Mouse (Mus musculus) liver, adult 2 months (tissue): ENCODE results near the gene Unc13d.

Source experiments
- CTCF ChIP-seq: fragments of 200-500 bp; IDR thresholded peaks from 2 replicates; pipeline ENCODE4 v1.5.1; 2011; ENCODE audit warnings: low read depth, low read length, control low read depth
- POLR2A ChIP-seq: fragments of 200-500 bp; IDR thresholded peaks from 2 replicates; pipeline ENCODE4 v1.6.1; 2011; ENCODE audit warnings: low read length, control low read depth; ENCODE audit not compliant: insufficient read depth; ENCODE audit errors: extremely low read depth

GRCm38 (mm10) chr11:116075539-116076265 is 2.1 kb downstream of the Unc13d start:
- no peak for TF ChIP-seq CTCF
- no peak for TF ChIP-seq POLR2A
